Mouse (Mus musculus) heart, adult 11 months (tissue): ENCODE measurements around the gene Fbxo42.
A peak's percentile ranks its signal among the peaks of the same experiment; 100 is the strongest.

Experiments used
- DNase-seq: peaks from one replicate; pipeline ENCODE4 v3.0.0; 2022

Gene Fbxo42

GRCm38 (mm10) chr4:141178500-141178899 lies 30.8 kb downstream of the Fbxo42 start:
- DNase-seq, result no peak

GRCm38 (mm10) chr4:141180831-141181230 lies 33.1 kb downstream of the Fbxo42 start:
- no peak for DNase-seq

- no peak for DNase-seq
These were observed 34.3 kb downstream of the Fbxo42 start for GRCm38 (mm10) chr4:141181981-141182380.

GRCm38 (mm10) chr4:141183932-141184331 lies 36.2 kb downstream of the Fbxo42 start:
- DNase-seq, result no peak

- DNase-seq, result no peak
These were observed 36.7 kb downstream of the Fbxo42 start for GRCm38 (mm10) chr4:141184426-141184825.

GRCm38 (mm10) chr4:141186923-141187836 lies 39.5 kb downstream of the Fbxo42 start:
- DNase-seq, result no peak

GRCm38 (mm10) chr4:141191294-141191693 lies 43.6 kb downstream of the Fbxo42 start:
- DNase-seq, result no peak

- DNase-seq, result no peak
These were observed 46.8 kb downstream of the Fbxo42 start for GRCm38 (mm10) chr4:141194553-141194952.

- no peak for DNase-seq
These were observed 49.4 kb downstream of the Fbxo42 start for GRCm38 (mm10) chr4:141196981-141197685.

GRCm38 (mm10) chr4:141197686-141198035 lies 49.9 kb downstream of the Fbxo42 start:
- DNase-seq, result no peak

- peak; percentile 96 for DNase-seq
These were observed 53.2 kb downstream of the Fbxo42 start for GRCm38 (mm10) chr4:141200906-141201305.

GRCm38 (mm10) chr4:141202192-141202591 lies 54.5 kb downstream of the Fbxo42 start:
- DNase-seq, result peak; percentile 93

GRCm38 (mm10) chr4:141204580-141205061 lies 56.9 kb downstream of the Fbxo42 start:
- DNase-seq, result peak; percentile 89

GRCm38 (mm10) chr4:141207081-141207480 lies 59.4 kb downstream of the Fbxo42 start:
- DNase-seq, result peak; percentile 86

- peak; percentile 92 for DNase-seq
These were observed 63.0 kb downstream of the Fbxo42 start for GRCm38 (mm10) chr4:141210524-141211219.

- no peak for DNase-seq
These were observed 63.9 kb downstream of the Fbxo42 start for GRCm38 (mm10) chr4:141211646-141212045.

GRCm38 (mm10) chr4:141212892-141213291 lies 65.2 kb downstream of the Fbxo42 start:
- peak; percentile 90 for DNase-seq

- DNase-seq, result no peak
These were observed 65.6 kb downstream of the Fbxo42 start for GRCm38 (mm10) chr4:141213342-141213741.

- peak; percentile 99 for DNase-seq
These were observed 66.1 kb downstream of the Fbxo42 start, which contains the start of gene Rsg1 for GRCm38 (mm10) chr4:141213770-141214336. TSS of gene Rsg1 (plus strand) at chr4:141213956.

- peak; percentile 91 for DNase-seq
These were observed 66.7 kb downstream of the Fbxo42 start for GRCm38 (mm10) chr4:141214337-141214851.

GRCm38 (mm10) chr4:141219583-141220213 lies 72.0 kb downstream of the Fbxo42 start:
- DNase-seq, result no peak

- DNase-seq, result no peak
These were observed 74.1 kb downstream of the Fbxo42 start for GRCm38 (mm10) chr4:141221848-141222247.
